In the genomic region with DNA sequence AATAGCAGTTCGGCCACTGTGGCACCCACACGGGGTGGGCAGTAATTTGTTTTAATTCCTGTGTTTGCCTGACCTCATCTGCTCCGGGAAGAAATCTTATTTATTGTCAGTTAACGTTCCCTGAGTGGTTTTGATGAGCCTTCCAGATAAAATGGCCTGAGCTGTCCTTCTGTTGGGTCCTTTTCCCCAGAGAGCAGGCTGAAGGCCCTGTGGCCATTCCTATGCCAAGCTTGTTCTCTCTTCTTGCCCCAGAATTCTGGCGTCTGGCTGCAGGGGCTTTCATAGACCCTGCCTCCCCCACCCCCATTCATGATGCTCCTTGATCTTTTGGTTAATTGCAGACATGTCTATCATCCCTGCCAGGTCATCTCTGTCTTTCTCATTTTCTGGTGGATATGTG, we compare ENCODE assay signal across 24 mouse cellular contexts.
DNase-seq lines count a peak whose midpoint lies in the region; ATAC-seq lines count a peak whose summit lies in the region.
"Had no signal": no experiment of that assay in that cellular context is flagged by ENCODE, and none has a peak within 500 bp of the region (broad histone marks: within the 10 kb centered on the region; RNA-seq: fewer than 3 reads in every experiment).

No protein-coding gene starts in this region.

- no peak overlapping the region for H3K9ac ChIP-seq in hindbrain, embryonic 12.5 days
- H3K9ac ChIP-seq: forebrain, embryonic 13.5 days; heart, embryonic 13.5 days had no signal

- intact Hi-C loops in left cerebral cortex, postnatal 4 days (cut with DNase I): no loop called here

- peaks cover 6% of the 10 kb centered on the region; the same call in 1 of the 2 replicates for H3K4me1 ChIP-seq in hindbrain, embryonic 12.5 days
- peaks cover 6% of the 10 kb centered on the region; the same call in 1 of the 2 replicates for H3K4me1 ChIP-seq in hindbrain, embryonic 10.5 days (replicated peaks)
- H3K4me1 ChIP-seq: forebrain, embryonic 10.5 days; forebrain, embryonic 13.5 days; heart, embryonic 10.5 days; heart, embryonic 13.5 days had no signal

- H3K27ac ChIP-seq in hindbrain, embryonic 12.5 days: peak overlapping the region; percentile 25
- H3K27ac ChIP-seq in hindbrain, embryonic 10.5 days: no peak overlapping the region
- H3K27ac ChIP-seq: forebrain, embryonic 10.5 days; forebrain, embryonic 13.5 days; heart, adult 2 months; heart, embryonic 10.5 days; heart, embryonic 13.5 days had no signal

- H3K9me3 ChIP-seq in hindbrain, embryonic 12.5 days (replicated peaks): no peaks in the 10 kb centered on the region
- no peaks in the 10 kb centered on the region for H3K9me3 ChIP-seq in hindbrain, embryonic 10.5 days
- H3K9me3 ChIP-seq: forebrain, embryonic 10.5 days; forebrain, embryonic 13.5 days; heart, embryonic 10.5 days; heart, embryonic 13.5 days had no signal

- ATAC-seq in hindbrain, embryonic 12.5 days (ENCODE audit: low FRiP score): 0 out of 2 replicates have a peak, but pooled peaks have one; percentile 16
- ATAC-seq: CD4-positive, CD25-positive, alpha-beta regulatory T cell, adult 4 months; forebrain, embryonic 13.5 days; forebrain, embryonic 16.5 days; hindbrain, embryonic 16.5 days; inflammation-experienced regulatory T-cells, adult 6 months had no signal

- H3K36me3 ChIP-seq in hindbrain, embryonic 12.5 days: no peaks in the 10 kb centered on the region
- H3K36me3 ChIP-seq in hindbrain, embryonic 10.5 days: no peaks in the 10 kb centered on the region
- H3K36me3 ChIP-seq: forebrain, embryonic 10.5 days; heart, embryonic 10.5 days; heart, embryonic 13.5 days had no signal

- no peak overlapping the region for H3K4me3 ChIP-seq in hindbrain, embryonic 12.5 days
- H3K4me3 ChIP-seq in hindbrain, embryonic 10.5 days: no peak overlapping the region
- H3K4me3 ChIP-seq: forebrain, embryonic 10.5 days; forebrain, embryonic 13.5 days; heart, adult 2 months; heart, embryonic 10.5 days; heart, embryonic 13.5 days had no signal

- 70% methylated on average over 5 of the region's 5 CpGs for WGBS in hindbrain, embryonic 12.5 days
- WGBS in hindbrain, embryonic 10.5 days: 86% methylated on average over 5 of the region's 5 CpGs

- H3K4me2 ChIP-seq in hindbrain, embryonic 12.5 days (replicated peaks): no peak overlapping the region
- H3K4me2 ChIP-seq: forebrain, embryonic 13.5 days; heart, embryonic 13.5 days had no signal

- no peaks in the 10 kb centered on the region for H3K27me3 ChIP-seq in hindbrain, embryonic 12.5 days
- H3K27me3 ChIP-seq in hindbrain, embryonic 10.5 days (ENCODE audit: insufficient read depth, poor library complexity, severe bottlenecking): no peaks in the 10 kb centered on the region
- H3K27me3 ChIP-seq: forebrain, embryonic 13.5 days; heart, embryonic 13.5 days had no signal

- DNase-seq in hindbrain, embryonic 10.5 days (ENCODE audit: low spot score): no peak
- peak; percentile 31 for DNase-seq in left cerebral cortex, postnatal 4 days
- DNase-seq in left cerebral cortex, adult 8-10 months (ENCODE audit: low spot score in 2 of 2): no peak
- DNase-seq in retina, postnatal 1 day: peak; percentile 63
- DNase-seq in retina, embryonic 14.5 days (ENCODE audit: low spot score): no peak
- DNase-seq: adrenal gland, adult 2 months; adrenal gland, postnatal 14 days; cerebellum, adult 11 months; cerebellum, adult 2 months; cerebellum, postnatal 14 days; gastrocnemius, postnatal 10 days; gastrocnemius, postnatal 36 days; heart, adult 2 months; heart, postnatal 14 days; heart, postnatal 4 days had no signal

Comparison
In these comparisons a context has a peak if more than half of its experiments do, and no peak if none do; other contexts are left out.
1. DNase-seq: peak in left cerebral cortex, postnatal 4 days (single experiment) and retina, postnatal 1 day (single experiment); none in hindbrain, embryonic 10.5 days (single experiment), left cerebral cortex, adult 8-10 months (0 of 2) and retina, embryonic 14.5 days (single experiment).